Mouse (Mus musculus) cerebellum, adult 8-10 months (tissue): ENCODE measurements around the gene Nr6a1.

ENCODE experiments used
- DNase-seq: peaks from one replicate; pipeline ENCODE4 v3.0.0; 2022

Nr6a1 gene

GRCm38 (mm10) chr2:38927115-38927979 is at the start of gene Nr6a1:
Gene Nr6a1, minus strand, starts transcription at chr2:38927688.
- peak; percentile 64 for DNase-seq

GRCm38 (mm10) chr2:38975941-38976805 is 48.7 kb upstream of the Nr6a1 start:
- no peak for DNase-seq

- no peak for DNase-seq
Measured at GRCm38 (mm10) chr2:38975181-38975580, 47.7 kb upstream of the Nr6a1 start.

GRCm38 (mm10) chr2:38974171-38974570 is 46.7 kb upstream of the Nr6a1 start:
- no peak for DNase-seq

- no peak for DNase-seq
Measured at GRCm38 (mm10) chr2:38973701-38974100, 46.2 kb upstream of the Nr6a1 start.

GRCm38 (mm10) chr2:38973223-38973622 is 45.7 kb upstream of the Nr6a1 start:
- DNase-seq, result no peak

GRCm38 (mm10) chr2:38970057-38970456 is 42.6 kb upstream of the Nr6a1 start:
- no peak for DNase-seq

- no peak for DNase-seq
Measured at GRCm38 (mm10) chr2:38969650-38970049, 42.2 kb upstream of the Nr6a1 start.

- DNase-seq, result no peak
Measured at GRCm38 (mm10) chr2:38964198-38964597, 36.7 kb upstream of the Nr6a1 start.

GRCm38 (mm10) chr2:38957671-38958223 is 30.3 kb upstream of the Nr6a1 start:
- DNase-seq, result no peak

- no peak for DNase-seq
Measured at GRCm38 (mm10) chr2:38956062-38956461, 28.6 kb upstream of the Nr6a1 start.

GRCm38 (mm10) chr2:38953152-38953883 is 25.8 kb upstream of the Nr6a1 start:
- DNase-seq, result peak; percentile 8

GRCm38 (mm10) chr2:38950281-38950719 is 22.8 kb upstream of the Nr6a1 start:
- peak; percentile 73 for DNase-seq

- DNase-seq, result no peak
Measured at GRCm38 (mm10) chr2:38947566-38947965, 20.1 kb upstream of the Nr6a1 start.

GRCm38 (mm10) chr2:38944460-38945161 is 17.1 kb upstream of the Nr6a1 start:
- DNase-seq, result no peak

- DNase-seq, result no peak
Measured at GRCm38 (mm10) chr2:38943977-38944376, 16.5 kb upstream of the Nr6a1 start.

- DNase-seq, result no peak
Measured at GRCm38 (mm10) chr2:38943161-38943560, 15.7 kb upstream of the Nr6a1 start.

GRCm38 (mm10) chr2:38941898-38942297 is 14.4 kb upstream of the Nr6a1 start:
- no peak for DNase-seq

- no peak for DNase-seq
Measured at GRCm38 (mm10) chr2:38941426-38941825, 13.9 kb upstream of the Nr6a1 start.

GRCm38 (mm10) chr2:38939047-38939446 is 11.6 kb upstream of the Nr6a1 start:
- DNase-seq, result no peak

- no peak for DNase-seq
Measured at GRCm38 (mm10) chr2:38938007-38938406, 10.5 kb upstream of the Nr6a1 start.

GRCm38 (mm10) chr2:38937396-38937795 is 9.9 kb upstream of the Nr6a1 start:
- DNase-seq, result no peak
